Mouse (Mus musculus) gastrocnemius, postnatal 36 days (tissue): ENCODE measurements around the gene Zic1. TPM values are rescaled to one million over a fixed set of nuclear protein-coding genes. Genes with fewer than 3 reads are reported as not detected.

Experiments used
- DNase-seq, 2 experiments: peaks; one replicate each; pipeline ENCODE4 v3.0.0; 2022
- intact Hi-C: fragments of 180-260 bp; cut with DNase I; formaldehyde crosslinking; loops from one replicate; pipeline ENCODE4 v1.15.1; 2025
- total RNA-seq, 2 experiments: library from RNA; stranded (reverse); gene quantifications; 2 replicates each; pipeline ENCODE4 v1.2.3; 2021

Zic1 gene
- total RNA-seq, 2 experiments from 2014 or later: 1.3 to 2.8 TPM

DNA sequence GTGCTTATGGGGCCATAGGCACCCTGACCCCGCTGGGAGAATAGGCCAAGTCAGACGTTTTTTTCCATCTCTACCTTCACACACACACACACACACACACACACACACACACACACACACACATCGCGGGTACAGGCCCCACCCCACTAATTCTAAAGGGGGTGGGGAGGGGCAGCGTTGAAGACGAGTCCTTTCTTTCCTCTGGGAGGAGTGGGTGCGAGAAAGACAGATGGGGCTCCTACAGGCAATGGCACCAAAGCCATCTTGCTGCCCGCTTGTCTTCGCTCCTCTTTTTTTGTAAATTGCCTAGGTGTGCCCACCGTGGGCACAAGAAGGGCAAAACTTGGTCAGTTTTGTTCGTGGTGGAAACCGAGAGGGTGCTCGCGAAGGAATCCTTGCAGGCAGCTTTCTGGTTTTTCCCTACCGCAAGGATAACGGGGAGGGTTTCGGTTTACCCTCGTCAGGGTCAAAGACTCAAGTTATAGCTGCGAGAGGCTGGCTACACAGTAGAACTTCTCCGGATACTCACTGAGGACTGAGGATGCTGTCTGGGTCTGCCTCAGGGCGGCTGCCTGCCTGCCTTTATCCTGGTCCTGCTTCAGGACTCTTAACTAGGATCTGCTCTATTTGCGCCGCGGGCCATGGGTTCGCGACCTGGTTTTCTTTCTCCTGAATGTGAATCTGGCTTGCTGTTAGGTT, 3.8 kb upstream of the Zic1 start:
- intact Hi-C loops: no loop called here

DNA sequence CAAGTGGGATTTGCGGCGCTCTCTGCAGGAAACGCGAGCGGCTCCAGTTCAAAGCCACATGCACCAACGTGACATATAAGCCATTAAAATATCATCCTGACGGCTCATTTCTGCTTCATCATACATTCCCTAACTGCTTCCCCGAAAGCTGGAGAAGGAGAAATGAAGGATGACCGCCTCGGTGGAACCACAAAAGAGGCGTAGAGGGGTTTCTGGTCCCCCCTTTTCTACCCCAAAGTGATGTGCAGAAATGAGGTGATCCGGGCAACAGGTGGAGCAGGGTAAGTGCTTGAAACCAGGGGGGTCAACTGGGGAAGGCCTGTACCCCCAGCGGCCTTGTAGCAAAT, 3.3 kb upstream of the Zic1 start:
- intact Hi-C loops: no loop called here
- no peak for DNase-seq

More for the DNA sequence above, 3.8 kb upstream of the Zic1 start:
- DNase-seq: no peak

DNA sequence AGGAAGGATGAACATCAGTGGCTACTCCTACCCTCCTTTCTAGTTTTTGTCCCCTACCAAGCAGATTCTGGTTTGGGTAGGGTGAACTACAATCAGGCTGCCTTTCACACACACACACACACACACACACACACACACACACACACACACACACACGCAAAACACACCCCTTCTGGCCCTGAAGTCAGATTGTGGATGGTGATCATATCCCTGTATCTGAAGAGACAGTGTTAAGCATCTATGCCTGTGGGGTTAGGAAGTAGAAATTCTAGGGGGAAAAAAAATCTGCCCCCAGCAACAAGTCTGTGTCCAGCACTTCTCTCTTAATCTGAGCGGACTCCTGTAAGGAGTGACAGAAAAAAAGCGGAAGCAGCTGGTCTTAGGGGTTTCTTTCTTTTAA, 2.5 kb upstream of the Zic1 start:
- intact Hi-C loops: no loop called here
- DNase-seq: no peak

DNA sequence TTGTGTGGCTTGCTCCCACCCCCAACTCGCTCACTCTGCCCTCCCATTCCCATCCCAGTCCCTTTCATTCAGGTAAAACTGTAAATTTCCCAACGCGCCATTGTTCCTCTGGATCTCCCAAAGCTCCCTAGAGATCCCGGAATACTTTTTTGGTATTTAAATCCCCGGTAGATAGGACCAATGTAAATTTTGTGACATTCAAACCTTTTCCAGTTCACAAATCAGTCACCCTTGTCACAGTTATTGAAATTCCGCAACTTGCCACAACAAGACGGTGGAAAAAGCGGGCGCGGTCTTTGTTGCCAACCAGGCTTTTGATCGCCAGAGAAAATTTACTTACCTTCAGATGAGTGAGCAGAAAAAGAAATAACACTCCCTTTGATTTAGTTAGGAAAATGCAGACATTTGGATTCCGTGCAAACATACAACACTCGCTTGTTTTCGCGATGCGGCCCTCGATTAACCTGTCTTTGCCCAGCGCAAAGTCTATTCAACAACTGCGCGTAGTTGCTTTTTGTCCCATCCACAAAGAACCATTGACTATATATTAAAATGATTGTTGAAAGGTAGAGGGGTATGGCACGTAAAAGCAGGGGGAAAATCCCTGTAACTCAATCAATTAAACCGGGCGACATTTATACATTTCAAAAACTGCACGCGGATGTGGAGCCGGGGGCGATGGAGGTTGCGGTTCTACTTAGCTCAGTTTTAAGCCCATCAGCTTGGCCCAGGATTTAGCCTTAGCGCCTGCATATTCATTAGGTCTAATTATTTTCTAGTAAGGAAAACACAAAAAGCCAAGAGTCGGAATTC, 1.6 kb upstream of the Zic1 start:
- intact Hi-C loops: no loop called here
- no peak for DNase-seq

DNA sequence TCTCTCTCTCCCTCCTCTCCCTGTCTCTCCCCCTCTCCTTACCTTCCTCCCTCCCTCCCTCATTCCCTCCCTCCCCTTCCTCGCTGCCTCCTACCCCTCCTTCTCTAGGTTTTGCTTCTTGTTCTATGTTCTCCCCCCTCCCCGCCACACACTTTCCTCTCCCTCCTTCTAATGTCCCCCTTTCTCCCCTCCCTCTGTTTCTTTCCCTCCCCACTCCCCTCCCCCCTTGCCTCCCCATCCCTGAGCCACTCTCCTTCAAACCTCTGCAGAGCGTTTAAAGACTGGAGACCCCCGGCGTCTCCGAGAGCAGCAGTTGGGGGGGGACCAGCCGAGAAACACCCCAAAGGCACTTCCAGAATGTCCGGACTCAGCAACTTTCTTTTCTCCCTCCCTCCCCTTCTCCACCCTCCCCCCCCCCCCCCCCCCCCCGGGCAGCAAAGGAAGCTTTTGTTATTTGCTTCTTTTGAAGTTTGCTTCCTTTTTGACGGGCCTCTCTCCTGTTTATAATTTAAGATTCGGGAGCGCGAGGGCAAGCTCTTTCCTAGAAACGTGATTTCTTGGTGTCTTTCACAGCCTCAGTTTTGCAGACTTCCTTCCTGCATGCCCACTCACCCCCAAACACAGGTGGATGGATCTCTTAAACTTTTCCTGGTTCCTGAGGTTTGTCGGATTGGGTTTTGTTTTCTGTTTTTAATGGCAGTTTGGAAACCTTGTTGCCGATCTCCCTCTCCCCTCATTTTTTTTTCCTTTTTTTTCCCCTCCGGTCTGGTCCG, 802 bp upstream of the Zic1 start:
- DNase-seq: no peak
- intact Hi-C loops: no loop called here

DNA sequence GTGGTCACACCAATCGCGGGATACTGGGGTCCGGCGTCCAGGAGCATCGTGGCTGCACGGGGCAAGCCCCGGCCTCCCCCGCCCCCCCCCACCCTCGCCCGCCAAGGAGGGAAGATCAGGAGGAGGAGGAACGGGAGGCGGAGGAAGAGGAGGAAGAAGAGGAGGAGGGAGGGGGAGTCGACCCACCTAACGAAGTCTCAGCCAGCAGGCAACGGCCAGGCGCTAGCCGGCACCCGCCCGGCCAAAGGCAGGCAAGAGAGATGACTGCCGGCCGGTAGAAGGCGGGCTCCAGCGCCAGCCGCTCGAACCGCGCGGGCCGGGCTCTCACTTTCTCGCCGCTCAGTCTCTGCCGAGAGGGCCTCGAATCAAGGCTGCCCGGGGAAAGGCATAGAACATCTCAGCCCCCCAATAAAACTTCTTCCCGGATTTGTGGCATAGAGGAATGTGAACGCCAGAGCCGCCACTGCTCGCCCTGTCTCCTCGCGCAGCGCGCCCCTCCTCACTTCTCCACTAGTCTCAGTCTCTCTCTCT, 574 bp downstream of the Zic1 start:
- DNase-seq: no peak
- intact Hi-C loops: no loop called here

DNA sequence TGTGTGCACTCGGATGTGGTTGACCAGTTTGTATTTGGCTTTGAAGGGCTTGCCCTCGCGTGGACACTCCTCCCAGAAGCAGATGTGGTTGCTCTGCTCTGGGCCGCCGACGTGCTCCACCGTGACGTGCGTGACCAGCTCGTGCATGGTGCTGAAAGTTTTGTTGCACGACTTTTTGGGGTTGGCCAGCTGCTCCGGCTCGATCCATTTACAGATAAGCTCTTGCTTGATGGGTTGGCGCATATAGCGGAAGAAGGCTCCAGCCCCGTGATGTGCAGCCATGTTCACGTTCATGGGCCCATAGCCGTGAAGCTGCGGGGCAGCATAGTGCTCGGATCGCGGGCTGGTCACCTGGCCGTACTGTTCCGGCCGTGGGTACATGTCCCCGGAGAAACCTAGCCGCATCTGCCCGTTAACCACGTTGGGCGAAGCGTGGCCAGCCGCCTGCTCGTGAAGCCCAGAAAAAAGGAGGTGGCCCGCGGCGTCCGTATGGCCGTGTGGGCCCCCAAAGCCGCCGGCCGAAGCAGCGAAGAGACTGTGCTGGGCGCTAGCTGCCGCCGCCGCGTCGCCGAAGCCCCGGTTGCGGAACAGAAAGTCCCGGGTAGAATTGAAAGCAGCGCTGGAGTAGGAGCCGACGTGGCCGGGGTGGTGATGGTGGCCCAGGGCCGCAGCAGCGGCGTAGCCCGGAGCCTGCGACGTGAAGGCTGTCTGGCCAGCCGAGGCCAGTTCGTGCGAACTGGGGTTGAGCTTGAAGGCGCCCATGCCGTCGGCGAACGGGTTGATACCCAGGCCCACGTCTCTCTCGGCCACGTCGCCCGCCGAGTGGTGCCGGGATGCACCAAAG, 1.3 kb downstream of the Zic1 start:
- no peak for DNase-seq
- intact Hi-C loops: no loop called here

DNA sequence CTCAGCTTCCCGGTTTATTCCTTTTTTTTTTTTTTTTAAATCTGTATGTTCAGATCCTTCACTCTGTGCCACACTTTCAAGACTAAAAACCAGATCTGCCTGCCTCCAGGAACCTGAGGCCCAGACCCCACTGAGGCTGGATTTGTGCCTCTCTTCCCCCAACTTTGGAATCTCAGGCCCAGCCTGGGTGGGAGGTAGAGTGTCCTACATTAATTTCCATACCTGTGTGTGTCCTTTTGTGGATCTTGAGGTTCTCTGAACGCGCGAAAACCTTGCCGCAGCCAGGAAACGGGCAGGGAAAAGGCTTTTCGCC, 1.8 kb downstream of the Zic1 start:
- intact Hi-C loops: no loop called here
- DNase-seq: no peak

DNA sequence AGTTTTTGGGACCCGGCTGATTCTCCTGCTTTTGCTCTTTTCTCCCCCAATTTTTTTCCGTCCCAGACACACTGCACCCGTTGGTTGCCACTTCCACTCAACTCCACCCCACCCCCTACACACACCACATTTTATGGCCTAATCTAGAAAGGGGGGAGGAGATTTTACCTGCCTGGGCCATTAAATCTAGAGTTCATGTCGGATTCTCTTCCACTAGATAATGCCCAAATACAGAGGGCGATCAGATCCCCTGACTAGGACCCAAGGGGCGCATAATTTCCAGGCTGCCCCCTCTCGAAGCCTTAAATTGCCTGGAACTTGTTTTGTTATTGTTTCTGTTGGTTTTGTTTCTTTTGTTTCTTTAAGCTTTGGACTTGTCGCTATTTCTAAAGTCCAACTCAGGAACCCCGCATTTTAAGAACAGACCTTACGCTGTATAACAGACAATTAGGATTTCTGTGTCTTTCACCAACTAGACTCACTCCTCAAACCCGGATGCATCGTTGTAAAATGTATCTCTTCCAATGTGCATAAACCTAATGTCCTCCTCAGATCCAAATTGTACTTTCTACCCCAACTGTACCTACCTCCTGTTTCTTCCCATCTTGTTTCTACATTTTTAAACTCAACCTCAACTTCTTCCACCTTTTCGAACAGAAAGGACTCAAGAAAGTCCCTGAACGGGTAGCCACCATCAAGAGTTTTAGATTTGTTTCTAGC, 2.4 kb downstream of the Zic1 start:
- intact Hi-C loops: no loop called here
- DNase-seq: no peak

DNA sequence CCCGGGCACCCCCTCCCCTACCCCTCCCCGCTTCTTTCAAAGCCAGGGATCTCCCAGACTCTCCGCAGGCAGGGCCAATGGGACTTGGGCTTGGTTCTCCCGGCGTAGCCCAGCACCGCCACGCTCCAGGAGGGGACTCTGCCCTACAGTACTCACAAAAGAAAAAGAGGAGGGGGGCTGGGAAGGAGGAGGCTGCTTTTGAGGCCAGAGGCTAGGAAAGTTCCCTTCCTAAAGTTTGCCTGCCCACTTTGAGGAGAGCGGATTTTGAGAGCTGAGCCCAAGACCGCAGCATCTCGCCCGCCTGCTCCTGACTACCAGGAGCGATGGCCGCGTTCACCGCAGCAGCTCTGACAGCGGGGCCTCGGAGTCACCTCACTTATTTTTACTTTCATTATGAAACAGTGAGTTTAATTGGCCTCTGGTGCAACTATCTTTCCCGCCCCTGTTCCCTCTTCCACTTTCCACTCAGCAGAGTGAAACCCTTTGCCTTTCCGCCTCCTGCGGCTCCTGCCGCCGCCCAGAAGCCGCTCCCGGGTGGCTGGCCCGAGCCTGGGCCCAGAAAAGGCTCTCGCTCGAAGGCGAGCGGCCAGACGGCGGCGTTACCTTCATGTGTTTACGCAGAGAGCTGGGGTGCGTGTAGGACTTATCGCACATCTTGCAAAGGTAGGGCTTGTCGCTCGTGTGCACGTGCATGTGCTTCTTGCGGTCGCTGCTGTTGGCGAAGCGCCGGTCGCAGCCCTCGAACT, 3.6 kb downstream of the Zic1 start, which contains the start of gene Zic4:
Zic4 (plus strand) TSS at position 558 of the 746 bp plus-strand sequence.
- DNase-seq: no peak
- intact Hi-C loops: no loop called here

DNA sequence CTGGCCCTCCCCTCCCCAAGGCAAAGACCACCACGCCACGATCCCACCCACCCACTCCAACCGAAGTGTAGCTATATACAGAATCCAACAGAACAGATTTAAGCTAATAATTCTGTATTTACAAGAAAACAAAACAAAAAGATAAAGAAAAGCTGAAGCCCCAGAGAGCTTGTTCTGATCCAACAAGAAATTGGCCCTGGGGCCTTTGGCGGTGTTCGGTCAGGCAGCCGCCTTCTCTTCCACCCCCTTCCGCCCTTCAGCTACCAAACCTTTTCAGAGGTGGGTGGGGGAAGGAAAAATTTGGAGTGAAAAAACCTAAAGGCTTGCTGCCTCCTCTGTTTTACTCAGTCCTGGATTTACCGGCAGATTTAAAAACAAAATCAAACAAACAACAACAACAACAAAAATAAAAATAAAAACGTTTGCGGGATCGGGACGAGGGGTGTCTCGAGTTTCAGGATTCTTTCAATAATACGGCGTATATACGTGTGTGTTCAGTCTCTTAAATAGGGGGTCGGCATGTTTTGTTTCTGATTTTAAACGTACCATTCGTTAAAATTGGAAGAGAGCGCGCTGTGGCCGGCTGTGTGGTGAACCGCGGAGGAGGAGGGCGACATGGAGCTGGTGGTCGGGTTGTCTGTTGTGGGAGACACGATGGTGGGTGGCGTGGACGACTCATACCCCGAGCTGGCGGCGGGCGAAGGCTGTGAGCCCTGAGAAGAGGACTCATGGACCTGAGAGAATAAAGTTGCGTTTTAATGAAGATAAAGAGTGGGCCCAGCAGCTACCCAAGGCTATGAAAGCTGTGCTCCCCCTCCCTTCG, 4.4 kb downstream of the Zic1 start:
- no peak for DNase-seq
- intact Hi-C loops: no loop called here

DNA sequence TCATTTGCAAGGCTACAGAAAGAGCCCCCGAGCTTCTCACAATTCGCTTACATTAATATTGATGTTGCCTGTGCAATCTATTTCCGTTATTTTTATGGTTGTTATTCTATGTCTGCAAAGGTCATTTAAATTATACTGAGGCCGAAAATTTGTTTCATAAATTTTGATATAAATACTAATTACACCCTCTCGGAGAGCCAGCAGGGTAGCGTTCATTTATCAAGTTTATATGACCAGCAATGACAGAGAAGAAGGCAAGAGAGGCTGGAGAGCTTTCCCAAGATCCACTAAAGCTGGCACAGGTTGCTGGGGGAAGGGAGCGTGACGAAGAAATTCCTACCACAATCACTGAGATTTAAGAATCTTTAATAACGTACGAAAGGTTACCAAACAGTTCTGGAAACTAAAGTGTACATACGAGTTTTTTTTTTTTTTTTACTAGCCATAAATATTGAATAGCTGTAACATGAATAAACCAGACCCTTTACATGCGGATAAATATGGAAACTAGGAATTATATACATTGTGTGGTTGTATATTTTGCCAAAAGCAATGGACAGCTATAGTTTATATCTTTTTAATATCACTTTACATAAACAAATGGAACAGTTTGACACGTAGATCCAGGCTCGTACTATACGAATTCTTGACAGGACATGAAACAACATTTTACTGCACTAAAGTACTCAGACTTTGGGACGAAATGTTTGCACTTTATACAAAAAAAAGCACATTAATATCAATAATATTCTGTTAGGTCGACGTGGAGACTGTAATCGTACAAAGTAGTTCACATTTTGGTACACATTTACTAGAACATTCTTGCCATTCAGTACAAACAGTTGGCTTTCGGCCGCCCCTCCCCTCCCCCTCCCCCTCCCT, 5.2 kb downstream of the Zic1 start:
- no peak for DNase-seq
- intact Hi-C loops: no loop called here

DNA sequence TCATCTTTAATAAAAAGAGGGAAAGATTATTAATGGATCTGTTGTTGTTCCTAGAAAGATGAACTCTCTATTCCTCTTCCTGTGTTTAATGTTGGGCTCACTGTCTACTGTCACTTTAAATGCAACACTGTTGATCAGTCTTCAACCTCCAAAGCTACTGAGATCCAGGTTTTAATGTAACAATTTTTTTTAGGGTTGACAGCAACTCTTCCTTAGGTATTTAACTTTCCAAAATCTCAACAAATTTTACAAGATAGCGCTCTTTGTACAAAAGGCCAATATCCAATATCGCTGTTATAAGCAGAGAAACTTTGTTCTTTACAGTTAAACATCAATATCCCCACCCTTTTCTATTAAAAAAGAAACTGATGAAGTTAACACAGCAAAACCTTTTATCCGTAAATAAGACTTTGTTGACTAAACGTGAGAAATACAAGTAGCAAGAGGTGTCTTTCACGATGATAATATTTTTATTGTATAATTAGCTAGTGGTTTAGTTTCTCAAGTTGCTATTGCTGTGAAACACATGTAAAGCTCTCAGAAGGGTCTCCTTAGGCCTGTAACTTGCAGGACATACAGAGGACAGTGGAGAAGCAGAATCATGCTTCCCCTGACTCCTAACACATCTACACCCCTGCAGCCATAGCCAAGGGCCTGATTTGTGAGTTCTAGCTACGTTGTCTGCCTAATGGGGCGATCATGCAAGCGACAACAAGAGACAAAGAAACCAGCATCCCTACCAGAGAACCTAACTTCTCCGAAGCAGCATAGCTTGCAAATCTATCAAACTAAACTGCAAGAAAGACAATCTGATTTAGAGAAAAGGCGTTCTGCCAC, 6.5 kb downstream of the Zic1 start:
- no peak for DNase-seq
- intact Hi-C loops: no loop called here

DNA sequence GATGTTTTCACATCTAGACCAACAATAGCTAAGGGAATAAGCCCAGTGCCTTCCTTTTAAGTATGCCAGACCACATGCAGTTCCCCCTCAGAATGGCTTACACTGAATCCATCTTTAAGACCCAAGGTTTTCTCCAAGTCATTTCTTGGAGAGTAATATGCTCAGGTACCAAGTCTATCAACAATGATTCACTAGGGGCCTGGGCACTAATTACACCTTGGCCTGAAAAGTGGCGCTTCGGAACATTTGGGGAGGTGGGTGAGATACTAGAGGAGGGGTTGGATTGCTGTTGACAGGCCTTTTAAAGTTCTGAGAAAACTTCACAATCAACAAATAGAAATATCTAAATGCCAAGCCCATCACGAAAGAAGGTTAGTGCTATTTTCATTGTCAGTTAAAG, 8.3 kb downstream of the Zic1 start:
- intact Hi-C loops: no loop called here

DNA sequence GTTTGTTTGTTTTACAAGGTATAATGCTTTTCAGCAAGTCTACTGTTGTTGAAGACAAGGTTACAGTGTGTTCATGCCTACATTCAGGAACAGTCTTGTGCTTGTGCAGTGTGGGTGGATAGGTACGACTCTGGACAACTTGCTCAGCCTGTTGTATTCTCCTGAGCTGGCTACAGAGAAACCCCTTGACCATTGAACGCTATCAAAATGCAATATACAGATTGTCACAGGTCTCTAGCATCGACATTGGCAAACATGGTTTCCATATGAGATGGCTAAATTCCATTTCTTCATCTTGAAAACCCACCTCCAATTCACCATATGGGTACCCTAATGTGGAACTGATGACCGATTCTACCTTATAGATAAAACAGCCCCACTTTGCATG, 9.3 kb downstream of the Zic1 start:
- no peak for DNase-seq
- intact Hi-C loops: no loop called here

More for the DNA sequence above, 8.3 kb downstream of the Zic1 start:
- DNase-seq: no peak

DNA sequence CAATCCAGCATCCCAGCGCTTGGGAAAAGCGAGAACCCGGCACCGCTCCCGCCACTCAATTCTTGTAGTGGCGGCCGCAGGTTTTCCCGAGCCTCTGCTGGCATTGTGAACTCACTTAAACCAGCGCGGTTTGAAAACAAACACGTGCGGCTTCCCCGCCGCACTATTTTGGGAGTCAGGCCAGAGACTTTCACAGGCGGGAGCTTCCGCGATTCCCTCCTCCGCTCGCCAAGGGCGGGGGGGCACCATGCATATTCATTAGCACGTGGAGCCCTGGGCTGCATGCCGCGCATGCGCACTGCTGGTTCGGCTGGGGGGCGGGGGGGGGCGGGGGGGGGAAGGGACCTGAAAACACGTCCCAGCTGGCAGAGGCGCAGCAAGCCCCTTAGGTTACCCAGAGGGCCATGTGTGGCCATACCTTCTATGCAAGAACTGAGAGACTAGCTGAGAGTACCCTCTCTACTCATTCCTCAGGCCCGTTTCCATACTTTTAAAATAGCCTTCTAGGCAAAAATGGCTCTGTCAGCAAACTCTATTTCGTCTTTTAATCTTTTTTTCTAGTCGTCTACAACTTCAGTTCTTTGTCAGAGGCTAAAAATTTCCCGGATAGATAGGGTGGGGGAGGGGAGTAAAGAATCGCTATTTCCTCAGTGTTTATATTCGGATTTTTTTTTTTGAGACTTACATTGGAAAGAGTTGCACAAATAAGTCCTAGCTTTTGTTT, 9.8 kb downstream of the Zic1 start:
- intact Hi-C loops: no loop called here
- DNase-seq: no peak
